Mouse (Mus musculus): ENCODE results near the gene Nprl3.

Gene Nprl3

GRCm38 (mm10) chr11:32198256-32198955 is 69.1 kb downstream of the Nprl3 start:
- no peak for DNase-seq (ENCODE audit: low read depth)

- no peak for DNase-seq (ENCODE audit: low read depth)
These were observed 69.7 kb downstream of the Nprl3 start for GRCm38 (mm10) chr11:32197766-32198165.

- DNase-seq (ENCODE audit: low read depth), result no peak
These were observed 70.8 kb downstream of the Nprl3 start for GRCm38 (mm10) chr11:32196727-32197126.

- DNase-seq (ENCODE audit: low read depth), result no peak
These were observed 71.5 kb downstream of the Nprl3 start for GRCm38 (mm10) chr11:32195867-32196540.

GRCm38 (mm10) chr11:32194626-32195025 is 72.9 kb downstream of the Nprl3 start:
- DNase-seq (ENCODE audit: low read depth), result no peak

GRCm38 (mm10) chr11:32194086-32194485 is 73.4 kb downstream of the Nprl3 start:
- DNase-seq (ENCODE audit: low read depth), result no peak

GRCm38 (mm10) chr11:32193156-32193555 is 74.4 kb downstream of the Nprl3 start:
- DNase-seq (ENCODE audit: low read depth), result no peak

- DNase-seq (ENCODE audit: low read depth), result no peak
These were observed 76.8 kb downstream of the Nprl3 start for GRCm38 (mm10) chr11:32190603-32191110.

- no peak for DNase-seq (ENCODE audit: low read depth)
These were observed 77.4 kb downstream of the Nprl3 start for GRCm38 (mm10) chr11:32190119-32190518.

- DNase-seq (ENCODE audit: low read depth), result no peak
These were observed 78.1 kb downstream of the Nprl3 start for GRCm38 (mm10) chr11:32189434-32189833.

- DNase-seq (ENCODE audit: low read depth), result no peak
These were observed 78.6 kb downstream of the Nprl3 start for GRCm38 (mm10) chr11:32188881-32189280.

GRCm38 (mm10) chr11:32187256-32187655 is 80.3 kb downstream of the Nprl3 start:
- DNase-seq (ENCODE audit: low read depth), result no peak

- DNase-seq (ENCODE audit: low read depth), result no peak
These were observed 81.5 kb downstream of the Nprl3 start for GRCm38 (mm10) chr11:32186031-32186430.

- DNase-seq (ENCODE audit: low read depth), result no peak
These were observed 83.0 kb downstream of the Nprl3 start for GRCm38 (mm10) chr11:32184469-32184868.

GRCm38 (mm10) chr11:32181973-32182868 is 85.3 kb downstream of the Nprl3 start:
- DNase-seq (ENCODE audit: low read depth), result no peak

- no peak for DNase-seq (ENCODE audit: low read depth)
These were observed 86.3 kb downstream of the Nprl3 start for GRCm38 (mm10) chr11:32181246-32181645.

GRCm38 (mm10) chr11:32178506-32178905 is 89.0 kb downstream of the Nprl3 start:
- DNase-seq (ENCODE audit: low read depth), result no peak

Data from c-Kit-positive CD71-negative TER-119-negative erythroid progenitor cells, embryonic 14.5 days (primary cell).